Mouse (Mus musculus) MEL (cell line): ENCODE measurements around the gene Nccrp1. TPM values are rescaled to one million over a fixed set of nuclear protein-coding genes. Genes with fewer than 3 reads are reported as not detected.
A peak's percentile ranks its signal among the peaks of the same experiment; 100 is the strongest.

Source experiments
- DNase-seq: peaks from one replicate; pipeline ENCODE4 v3.0.0; 2011; ENCODE audit warnings: low read depth, low spot score
- H3K27ac ChIP-seq: 2 replicates; pipeline ENCODE4 v1.5.1; 2012; ENCODE audit warnings: low read depth, mild to moderate bottlenecking, control low read depth, low read length, moderate library complexity; ENCODE audit not compliant: control insufficient read depth
- H3K27me3 ChIP-seq, 2 experiments: fragments of 150-350 bp in 1 of 2; sonication (generic) in 1 of 2; 2 replicates each; pipeline ENCODE4 v1.6.1; 2012; ENCODE audit warnings: low read length in 2 of 2, mild to moderate bottlenecking in 2 of 2, improper control_type of control experiment in 1 of 2, moderate library complexity in 1 of 2; ENCODE audit not compliant: insufficient read depth in 2 of 2, control insufficient read depth in 1 of 2
- H3K36me3 ChIP-seq, 2 experiments: 2 replicates each; pipeline ENCODE4 v1.6.1; 2012 to 2014; ENCODE audit warnings: low read length in 2 of 2, improper control_type of control experiment in 1 of 2, inconsistent platforms in 1 of 2, mild to moderate bottlenecking in 1 of 2; ENCODE audit not compliant: insufficient read depth in 2 of 2, control insufficient read depth in 1 of 2
- H3K4me1 ChIP-seq, 2 experiments: fragments of 150-350 bp in 1 of 2; sonication (generic) in 1 of 2; 2 replicates each; pipeline ENCODE4 v1.6.1; 2012; ENCODE audit warnings: low read length in 2 of 2, improper control_type of control experiment in 1 of 2, mild to moderate bottlenecking in 1 of 2; ENCODE audit not compliant: insufficient read depth in 2 of 2, control insufficient read depth in 1 of 2
- H3K4me3 ChIP-seq, 2 experiments: fragments of 150-350 bp in 1 of 2; sonication (generic) in 1 of 2; 2 replicates each; pipeline ENCODE4 v1.5.1; 2012; ENCODE audit warnings: low read depth in 2 of 2, low read length in 2 of 2, mild to moderate bottlenecking in 2 of 2, moderate library complexity in 2 of 2, control low read depth in 1 of 2, improper control_type of control experiment in 1 of 2; ENCODE audit not compliant: control insufficient read depth in 1 of 2, insufficient read depth in 1 of 2
- H3K79me2 ChIP-seq: 2 replicates; pipeline ENCODE4 v1.6.1; 2012; ENCODE audit warnings: mild to moderate bottlenecking, low read length, moderate library complexity; ENCODE audit not compliant: control insufficient read depth, poor library complexity, insufficient read depth
- H3K9ac ChIP-seq: 2 replicates; pipeline ENCODE4 v1.6.1; 2012; ENCODE audit warnings: low read depth, mild to moderate bottlenecking, control low read depth, low read length, moderate library complexity; ENCODE audit not compliant: control insufficient read depth, poor library complexity, severe bottlenecking
- H3K9me3 ChIP-seq: fragments of 150-350 bp; sonication (generic); replicated peaks from 2 replicates; pipeline ENCODE4 v1.6.1; 2012; ENCODE audit warnings: mild to moderate bottlenecking, low read length, improper control_type of control experiment, moderate library complexity; ENCODE audit not compliant: insufficient read depth
- CTCF ChIP-seq, 3 experiments: IDR thresholded peaks in 2 of 3; conservative IDR thresholded peaks in 1 of 3; 2 replicates each; pipeline ENCODE4 v1.5.1; 2011 to 2012; ENCODE audit warnings: low read length in 3 of 3, low read depth in 2 of 3, mild to moderate bottlenecking in 2 of 3, improper control_type of control experiment in 1 of 3, inconsistent platforms in 1 of 3, mixed read lengths in 1 of 3, moderate library complexity in 1 of 3; ENCODE audit not compliant: control insufficient read depth in 1 of 3, insufficient read depth in 1 of 3, poor library complexity in 1 of 3, severe bottlenecking in 1 of 3
- E2F4 ChIP-seq: IDR thresholded peaks from 2 replicates; pipeline ENCODE4 v1.6.1; 2011; ENCODE audit warnings: low read depth, low read length, improper control_type of control experiment, borderline replicate concordance
- EP300 ChIP-seq, 2 experiments: IDR thresholded peaks; 2 replicates each; pipeline ENCODE4 v1.6.1; 2011; ENCODE audit warnings: improper control_type of control experiment in 2 of 2, low read length in 2 of 2, low read depth in 1 of 2, mild to moderate bottlenecking in 1 of 2
- ETS1 ChIP-seq: IDR thresholded peaks from 2 replicates; pipeline ENCODE4 v1.6.1; 2012; ENCODE audit warnings: low read depth, mild to moderate bottlenecking, inconsistent platforms, low read length, improper control_type of control experiment, moderate library complexity
- GABPA ChIP-seq: IDR thresholded peaks from 2 replicates; pipeline ENCODE4 v1.6.1; 2012; ENCODE audit warnings: low read depth, mild to moderate bottlenecking, inconsistent platforms, low read length, improper control_type of control experiment, moderate library complexity
- GATA1 ChIP-seq: IDR thresholded peaks from 2 replicates; pipeline ENCODE4 v1.6.1; 2011; ENCODE audit warnings: low read depth, low read length, improper control_type of control experiment
- KAT2A ChIP-seq: conservative IDR thresholded peaks from 2 replicates; pipeline ENCODE4 v1.6.1; 2012; ENCODE audit warnings: low read depth, low read length, improper control_type of control experiment, inconsistent platforms
- MEF2A ChIP-seq: IDR thresholded peaks from 2 replicates; pipeline ENCODE4 v1.6.1; 2014; ENCODE audit warnings: low read depth, mild to moderate bottlenecking, inconsistent platforms, low read length, improper control_type of control experiment; ENCODE audit not compliant: poor library complexity, insufficient replicate concordance, severe bottlenecking; ENCODE audit errors: extremely low read depth
- POLR2A ChIP-seq, 2 experiments: IDR thresholded peaks; 2 replicates each; pipeline ENCODE4 v1.6.1; 2011 to 2012; ENCODE audit warnings: low read length in 2 of 2, mild to moderate bottlenecking in 2 of 2, control low read depth in 1 of 2, improper control_type of control experiment in 1 of 2, low read depth in 1 of 2, moderate library complexity in 1 of 2; ENCODE audit not compliant: control insufficient read depth in 1 of 2, insufficient read depth in 1 of 2, poor library complexity in 1 of 2
- POLR2AphosphoS5 ChIP-seq: IDR thresholded peaks from 2 replicates; pipeline ENCODE4 v1.6.1; 2012; ENCODE audit warnings: low read depth, borderline replicate concordance, mild to moderate bottlenecking, inconsistent platforms, low read length, moderate library complexity, mixed read lengths
- RCOR1 ChIP-seq: IDR thresholded peaks from 2 replicates; pipeline ENCODE4 v1.6.1; 2012; ENCODE audit warnings: low read depth, mild to moderate bottlenecking, inconsistent platforms, low read length, improper control_type of control experiment
- TAL1 ChIP-seq: IDR thresholded peaks from 2 replicates; pipeline ENCODE4 v1.6.1; 2012; ENCODE audit warnings: mild to moderate bottlenecking, inconsistent platforms, low read length, moderate library complexity, mixed read lengths
- ZC3H11A ChIP-seq: IDR thresholded peaks from 2 replicates; pipeline ENCODE4 v1.6.1; 2012; ENCODE audit warnings: low read depth, mild to moderate bottlenecking, inconsistent platforms, low read length, improper control_type of control experiment
- polyA plus RNA-seq, 2 experiments: library from polyadenylated mRNA; stranded (reverse) in 1 of 2; unstranded in 1 of 2; fragments of >175 nt in 1 of 2; fragments of >200 nt in 1 of 2; gene quantifications; 2 replicates each; pipeline versions ENCODE4 v1.2.1 to v1.2.4; 2012; ENCODE audit warnings: low replicate concordance in 2 of 2, low read depth in 1 of 2; ENCODE audit not compliant: insufficient read length in 2 of 2, insufficient read depth in 1 of 2, missing spikeins in 1 of 2
- total RNA-seq: library from RNA; depleted of rRNA; stranded (reverse); fragments of 300-350 nt; gene quantifications from 2 replicates; pipeline ENCODE4 v1.2.3, GENCODE M21; 2012

Gene Nccrp1
- total and polyA plus RNA-seq, 3 experiments = not detected

DNA sequence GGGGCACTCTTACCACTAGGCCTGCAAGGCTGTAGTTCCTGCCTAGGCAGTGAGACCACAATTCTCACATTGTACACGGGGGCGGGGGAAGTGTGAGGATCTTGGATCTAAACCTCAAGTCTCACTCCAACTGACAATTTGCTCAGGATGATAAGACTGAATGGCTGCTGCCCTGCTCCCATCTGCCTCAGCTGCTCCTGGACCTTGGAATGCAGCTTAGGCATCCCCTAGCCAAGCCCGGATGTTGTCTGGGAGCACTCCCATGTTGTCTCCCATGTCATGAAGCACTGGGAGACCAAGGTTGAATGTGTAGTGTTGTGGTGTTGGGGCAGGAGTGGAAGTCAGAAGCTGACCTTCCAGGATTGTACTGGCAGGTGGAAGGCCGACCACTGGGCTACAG lies 20.5 kb upstream of the Nccrp1 start:
- Histone ChIP-seq H3K27ac (no peak overlapping the region), H3K27me3 (no peaks in the 10 kb centered on the region), H3K36me3 (no peaks in the 10 kb centered on the region; a peak in 1 of 4 replicates), H3K4me1 (peaks cover 0 to 3% of the 10 kb centered on the region in 2 experiments; a peak in 1 of 4 replicates), H3K4me3 (no peak overlapping the region), H3K9me3 (no peaks in the 10 kb centered on the region), H3K9ac (no peak overlapping the region), H3K79me2 (no peaks in the 10 kb centered on the region)
- TF ChIP-seq GATA1 (no peak), EP300 (IDR thresholded peaks at IDR 0.05; ENCODE audit: low read depth in 1 of 2, low read length in 2 of 2) (peak in 1 of 2 experiments; percentile 50; a peak in 2 of 4 replicates)
- peak; percentile 32 for DNase-seq

DNA sequence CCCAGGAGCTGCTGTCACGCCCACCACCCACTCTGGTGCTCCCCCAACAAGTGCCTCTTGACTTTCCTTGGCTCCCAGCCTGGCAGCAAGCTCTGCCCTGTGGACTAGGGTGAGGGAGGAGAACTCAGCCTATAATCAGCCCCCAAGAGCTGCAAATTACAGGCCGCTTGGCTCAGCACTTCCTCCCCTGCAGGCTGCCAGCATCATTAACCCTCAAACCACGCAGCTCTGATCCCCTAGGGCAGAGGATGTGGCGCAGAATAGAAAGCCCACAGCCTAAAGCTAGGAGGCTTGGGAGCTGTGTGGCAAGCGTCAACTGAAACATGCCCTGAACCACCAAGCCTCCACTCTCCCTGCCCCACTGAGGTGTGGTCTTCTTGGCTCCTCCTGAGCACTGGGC lies 18.4 kb upstream of the Nccrp1 start:
- Histone ChIP-seq H3K4me3 (no peak overlapping the region), H3K27me3 (no peaks in the 10 kb centered on the region), H3K27ac (no peak overlapping the region), H3K79me2 (no peaks in the 10 kb centered on the region), H3K9me3 (no peaks in the 10 kb centered on the region), H3K9ac (no peak overlapping the region), H3K4me1 (peaks cover 0 to 3% of the 10 kb centered on the region in 2 experiments; a peak in 1 of 4 replicates), H3K36me3 (no peaks in the 10 kb centered on the region; a peak in 1 of 4 replicates)
- TF ChIP-seq MEF2A (no peak), KAT2A (no peak), EP300 (IDR thresholded peaks at IDR 0.05; ENCODE audit: low read depth in 1 of 2, low read length in 2 of 2) (no peak)
- no peak for DNase-seq

DNA sequence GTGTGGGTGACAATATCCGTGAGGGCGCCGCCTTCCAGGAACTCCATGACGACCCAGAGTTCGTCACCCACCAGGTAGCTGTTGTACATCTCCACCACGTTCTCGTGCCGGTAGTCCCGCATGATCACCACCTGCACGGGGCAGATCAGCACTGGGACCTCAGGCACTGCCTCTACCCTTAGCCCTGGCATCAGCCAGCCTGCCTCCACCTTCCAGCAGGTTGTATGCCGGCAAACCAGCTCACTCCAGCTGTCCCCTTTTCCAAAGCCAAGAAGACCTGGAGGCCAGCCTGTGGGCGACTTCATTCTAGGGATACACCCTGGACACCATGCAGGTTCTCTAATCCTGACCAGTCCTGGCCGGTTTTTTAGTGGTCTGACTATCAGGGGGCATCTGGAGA lies 15.9 kb upstream of the Nccrp1 start:
- Histone ChIP-seq H3K79me2 (no peaks in the 10 kb centered on the region), H3K4me1 (peaks cover 0 to 3% of the 10 kb centered on the region in 2 experiments; a peak in 1 of 4 replicates), H3K4me3 (no peak overlapping the region), H3K36me3 (no peaks in the 10 kb centered on the region; a peak in 1 of 4 replicates), H3K27ac (no peak overlapping the region), H3K9me3 (no peaks in the 10 kb centered on the region), H3K27me3 (no peaks in the 10 kb centered on the region), H3K9ac (no peak overlapping the region)
- no peak for TF ChIP-seq CTCF (IDR thresholded peaks at IDR 0.05 in 2 of 3, conservative IDR thresholded peaks at IDR 0.05 in 1 of 3; ENCODE audit: control insufficient read depth in 1 of 3, insufficient read depth in 1 of 3, low read depth in 2 of 3, low read length in 3 of 3, poor library complexity in 1 of 3, severe bottlenecking in 1 of 3)
- no peak for TF ChIP-seq ETS1
- TF ChIP-seq ZC3H11A = no peak
- no peak for DNase-seq

DNA sequence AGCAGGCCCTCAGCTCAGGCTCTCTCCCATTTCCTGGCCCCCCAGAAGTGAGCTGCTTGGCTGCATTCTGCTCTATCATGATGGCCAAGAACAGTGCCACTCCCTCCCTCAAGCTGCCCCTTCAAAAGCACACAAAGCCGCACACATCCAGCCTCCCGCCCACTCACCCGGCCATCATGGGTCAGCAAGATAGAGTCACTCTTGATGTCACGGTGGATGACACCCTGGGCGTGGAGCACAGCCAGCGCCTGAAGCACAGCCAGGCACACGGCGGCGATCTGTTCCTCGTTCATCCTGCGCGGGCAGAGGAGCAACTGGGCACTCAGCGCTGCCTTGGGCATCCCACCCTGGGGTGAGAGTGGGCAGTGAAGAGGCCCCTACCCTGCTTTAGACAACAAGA lies 15.3 kb upstream of the Nccrp1 start:
- H3K27ac ChIP-seq = no peak overlapping the region
- TF ChIP-seq E2F4 (no peak), RCOR1 (no peak), TAL1 (no peak), POLR2A (IDR thresholded peaks at IDR 0.05; ENCODE audit: control insufficient read depth in 1 of 2, insufficient read depth in 1 of 2, low read depth in 1 of 2, low read length in 2 of 2, poor library complexity in 1 of 2) (no peak), KAT2A (no peak), POLR2AphosphoS5 (no peak), GABPA (no peak)
- no peaks in the 10 kb centered on the region for H3K27me3 ChIP-seq
- H3K9ac ChIP-seq = no peak overlapping the region
- H3K9me3 ChIP-seq = no peaks in the 10 kb centered on the region
- no peaks in the 10 kb centered on the region; a peak in 1 of 4 replicates for H3K4me1 ChIP-seq
- H3K4me3 ChIP-seq = no peak overlapping the region
- DNase-seq = no peak
- H3K36me3 ChIP-seq = no peaks in the 10 kb centered on the region; a peak in 1 of 4 replicates
- H3K79me2 ChIP-seq = no peaks in the 10 kb centered on the region
